9 mouse cellular contexts compared by ENCODE assay signal in genomic region chr6:58921623-58922022, GRCm38 (mm10). TPM values are rescaled to one million over a fixed set of nuclear protein-coding genes. Genes with fewer than 3 reads are reported as not detected.
A peak's percentile ranks its signal among the peaks of the same experiment; 100 is the strongest.
DNase-seq lines count a peak whose midpoint lies in the region; ATAC-seq and TF ChIP-seq lines count a peak whose summit lies in the region.
"Had no signal": no experiment of that assay in that cellular context is flagged by ENCODE, and none has a peak within 500 bp of the region (broad histone marks: within the 10 kb centered on the region; RNA-seq: fewer than 3 reads in every experiment).

No protein-coding gene starts in this region.

- H3K9me3 ChIP-seq in hindbrain, embryonic 14.5 days (ENCODE audit: control insufficient read depth, low read length), result no peaks in the 10 kb centered on the region
- no peaks in the 10 kb centered on the region for H3K9me3 ChIP-seq in hindbrain, embryonic 10.5 days
- no peaks in the 10 kb centered on the region for H3K9me3 ChIP-seq in midbrain, embryonic 11.5 days (ENCODE audit: control insufficient read depth, low read length)
- H3K9me3 ChIP-seq in midbrain, embryonic 10.5 days (replicated peaks), result no peaks in the 10 kb centered on the region
- H3K9me3 ChIP-seq in stomach, postnatal 0 days (ENCODE audit: control insufficient read depth, low read length), result no peaks in the 10 kb centered on the region

- DNase-seq in cerebellum, postnatal 36 days, result no peak
- DNase-seq in hindbrain, embryonic 14.5 days (ENCODE audit: low spot score), result no peak
- DNase-seq in hindbrain, embryonic 10.5 days (ENCODE audit: low spot score), result no peak
- DNase-seq in midbrain, embryonic 11.5 days (ENCODE audit: low spot score, missing footprints), result peak; percentile 77
- DNase-seq in midbrain, embryonic 10.5 days (ENCODE audit: low spot score), result no peak
- no peak for DNase-seq in stomach, postnatal 0 days (ENCODE audit: low spot score)
- DNase-seq in ovary, postnatal 10 days (ENCODE audit: low spot score), result no peak
- DNase-seq: heart, postnatal 14 days had no signal

- H3K36me3 ChIP-seq in hindbrain, embryonic 14.5 days (replicated peaks; ENCODE audit: control insufficient read depth, insufficient read depth), result peaks cover 1% of the 10 kb centered on the region; the same call in 1 of the 2 replicates
- H3K36me3 ChIP-seq in hindbrain, embryonic 10.5 days, result no peaks in the 10 kb centered on the region; the same call in 1 of the 2 replicates
- H3K36me3 ChIP-seq in midbrain, embryonic 11.5 days (ENCODE audit: control insufficient read depth, insufficient read depth, low read length), result no peaks in the 10 kb centered on the region
- H3K36me3 ChIP-seq in midbrain, embryonic 10.5 days, result no peaks in the 10 kb centered on the region
- peaks cover 4% of the 10 kb centered on the region; the same call in 1 of the 2 replicates for H3K36me3 ChIP-seq in stomach, postnatal 0 days (ENCODE audit: control insufficient read depth, insufficient read depth, low read length)

- no peak for TF ChIP-seq EP300 in stomach, postnatal 0 days (optimal IDR thresholded peaks at IDR 0.05)

- peak; percentile 83 for ATAC-seq in cerebellum, adult (ENCODE audit: insufficient number of reproducible peaks, low FRiP score, low TSS enrichment)
- peak; percentile 59; the same call in 1 of the 2 replicates for ATAC-seq in hindbrain, embryonic 14.5 days (ENCODE audit: low FRiP score)
- ATAC-seq in midbrain, embryonic 11.5 days (ENCODE audit: low FRiP score), result peak; percentile 70; the same call in 1 of the 2 replicates
- no peak for ATAC-seq in stomach, postnatal 0 days (ENCODE audit: low FRiP score, low TSS enrichment)

- TF ChIP-seq CTCF in stomach, postnatal 0 days (IDR thresholded peaks at IDR 0.05; ENCODE audit: low read depth), result peak; percentile 65

- H3K27ac ChIP-seq in hindbrain, embryonic 14.5 days, result no peak overlapping the region
- no peak overlapping the region for H3K27ac ChIP-seq in hindbrain, embryonic 10.5 days
- no peak overlapping the region for H3K27ac ChIP-seq in midbrain, embryonic 11.5 days (ENCODE audit: low read depth, low read length)
- no peak overlapping the region for H3K27ac ChIP-seq in midbrain, embryonic 10.5 days (replicated peaks)
- no peak overlapping the region for H3K27ac ChIP-seq in stomach, postnatal 0 days (replicated peaks)

- no peaks in the 10 kb centered on the region for H3K4me1 ChIP-seq in hindbrain, embryonic 14.5 days (replicated peaks; ENCODE audit: control insufficient read depth, insufficient read depth, low read length)
- H3K4me1 ChIP-seq in hindbrain, embryonic 10.5 days (replicated peaks), result no peaks in the 10 kb centered on the region
- H3K4me1 ChIP-seq in midbrain, embryonic 11.5 days (ENCODE audit: control insufficient read depth, insufficient read depth, low read length), result no peaks in the 10 kb centered on the region
- no peaks in the 10 kb centered on the region for H3K4me1 ChIP-seq in midbrain, embryonic 10.5 days
- no peaks in the 10 kb centered on the region for H3K4me1 ChIP-seq in stomach, postnatal 0 days (replicated peaks; ENCODE audit: control insufficient read depth, insufficient read depth)

- H3K4me2 ChIP-seq in hindbrain, embryonic 14.5 days (replicated peaks), result no peak overlapping the region
- no peak overlapping the region for H3K4me2 ChIP-seq in midbrain, embryonic 11.5 days
- no peak overlapping the region for H3K4me2 ChIP-seq in stomach, postnatal 0 days (replicated peaks; ENCODE audit: low read depth)

- H3K4me3 ChIP-seq in hindbrain, embryonic 14.5 days (replicated peaks; ENCODE audit: low read length), result no peak overlapping the region
- H3K4me3 ChIP-seq in hindbrain, embryonic 10.5 days, result no peak overlapping the region
- no peak overlapping the region for H3K4me3 ChIP-seq in midbrain, embryonic 11.5 days (ENCODE audit: low read depth, low read length)
- H3K4me3 ChIP-seq in midbrain, embryonic 10.5 days, result no peak overlapping the region
- H3K4me3 ChIP-seq in stomach, postnatal 0 days (ENCODE audit: low read depth, low read length), result no peak overlapping the region

- WGBS in hindbrain, embryonic 14.5 days, result 42% methylated on average over 3 of the region's 3 CpGs
- WGBS in hindbrain, embryonic 10.5 days, result 57% methylated on average over 3 of the region's 3 CpGs
- 51% methylated on average over 3 of the region's 3 CpGs for WGBS in midbrain, embryonic 11.5 days
- WGBS in midbrain, embryonic 10.5 days, result 57% methylated on average over 3 of the region's 3 CpGs
- 41% methylated on average over 3 of the region's 3 CpGs for WGBS in stomach, postnatal 0 days

- H3K9ac ChIP-seq in hindbrain, embryonic 14.5 days, result no peak overlapping the region
- H3K9ac ChIP-seq in midbrain, embryonic 11.5 days (ENCODE audit: low read length), result no peak overlapping the region
- no peak overlapping the region for H3K9ac ChIP-seq in stomach, postnatal 0 days (ENCODE audit: low read length)

- no peaks in the 10 kb centered on the region for H3K27me3 ChIP-seq in hindbrain, embryonic 14.5 days (ENCODE audit: control insufficient read depth, insufficient read depth, low read length)
- H3K27me3 ChIP-seq in hindbrain, embryonic 10.5 days (ENCODE audit: insufficient read depth, poor library complexity, severe bottlenecking), result no peaks in the 10 kb centered on the region
- H3K27me3 ChIP-seq in midbrain, embryonic 11.5 days (ENCODE audit: control insufficient read depth, insufficient read depth, low read length), result no peaks in the 10 kb centered on the region
- no peaks in the 10 kb centered on the region for H3K27me3 ChIP-seq in midbrain, embryonic 10.5 days (ENCODE audit: low read depth, poor library complexity, severe bottlenecking)
- no peaks in the 10 kb centered on the region for H3K27me3 ChIP-seq in stomach, postnatal 0 days (ENCODE audit: control insufficient read depth, insufficient read depth, low read length)

RNA-seq across cellular contexts. Expression of gene Nap1l5, which starts 14.7 kb away (rescaled TPM):
- polyA plus RNA-seq in hindbrain, embryonic 14.5 days (2014; fragmentation: Nextera tagmentation; extraction: Ambion mirVana), result 338 and 425 TPM in 2 replicates
- polyA plus RNA-seq in hindbrain, embryonic 10.5 days (2016; fragmentation: Nextera tagmentation; extraction: Ambion mirVana), result 7.5 and 20.1 TPM in 2 replicates
- 41.7 and 42.5 TPM in 2 replicates for polyA plus RNA-seq in midbrain, embryonic 11.5 days (2014; fragmentation: Nextera tagmentation; extraction: Ambion mirVana)
- 10.8 and 17.0 TPM in 2 replicates for polyA plus RNA-seq in midbrain, embryonic 10.5 days (2016; fragmentation: Nextera tagmentation; extraction: Ambion mirVana)
- 7.5 and 9.3 TPM in 2 replicates for polyA plus RNA-seq in stomach, postnatal 0 days (2015; fragmentation: Nextera tagmentation; extraction: Ambion mirVana)
